Mouse (Mus musculus) macrophage (primary cell): Measurements from ENCODE around the gene Sf3b6. TPM values are rescaled to one million over a fixed set of nuclear protein-coding genes. Genes with fewer than 3 reads are reported as not detected.

ENCODE experiments used
- H3K27ac ChIP-seq: fragments of 350-480 bp; formaldehyde crosslinking; 2 replicates; pipeline ENCODE4 v1.9.0; 2021
- H3K36me3 ChIP-seq: fragments of 350-480 bp; formaldehyde crosslinking; 2 replicates; pipeline ENCODE4 v1.9.0; 2021; ENCODE audit errors: inconsistent target
- H3K4me3 ChIP-seq: fragments of 350-480 bp; formaldehyde crosslinking; 2 replicates; pipeline ENCODE4 v1.9.0; 2021; ENCODE audit errors: inconsistent target
- H3K79me2 ChIP-seq: fragments of 350-480 bp; formaldehyde crosslinking; 2 replicates; pipeline ENCODE4 v1.9.0; 2021; ENCODE audit errors: inconsistent target
- WGBS: methylation state at CpG from one replicate; pipeline ENCODE4 v1.1.7; 2026; ENCODE audit warnings: inconsistent platforms; ENCODE audit not compliant: missing documents; 5-methylcytosine and 5-hydroxymethylcytosine counted together
- polyA plus RNA-seq: library from polyadenylated mRNA; stranded (reverse); fragments of 250-400 nt; gene quantifications from 3 replicates; pipeline ENCODE4 v1.2.4, GENCODE M21; 2018; ENCODE audit warnings: inconsistent platforms

The Sf3b6 gene
- polyA plus RNA-seq, 1 experiment from 2014 or later, result 113 TPM

DNA sequence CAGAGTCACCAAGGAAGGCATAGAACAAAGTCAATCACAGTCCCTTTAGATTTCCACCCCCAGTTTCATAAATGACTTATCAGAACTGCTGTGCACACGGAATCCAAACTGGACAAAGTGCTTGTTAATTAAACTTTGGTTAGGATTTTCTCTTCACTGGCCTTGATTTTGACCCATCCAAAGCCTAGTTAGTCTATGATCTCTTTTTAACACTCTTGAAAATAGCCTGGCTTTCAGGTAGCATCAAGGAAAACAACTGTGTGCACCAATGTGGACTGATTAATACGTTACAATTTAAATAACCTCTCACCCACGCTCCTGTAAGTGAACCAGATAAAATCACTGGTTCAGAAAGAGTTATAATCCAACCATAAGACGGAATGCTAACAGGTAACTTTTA, 6.3 kb upstream of the Sf3b6 start:
- Histone ChIP-seq H3K36me3 (no peaks in the 10 kb centered on the region), H3K27ac (no peak overlapping the region), H3K79me2 (no peaks in the 10 kb centered on the region), H3K4me3 (no peak overlapping the region)
- WGBS, result 84% methylated on average over 4 of the region's 4 CpGs

- H3K36me3 ChIP-seq, result no peaks in the 10 kb centered on the region
- no peak overlapping the region for H3K4me3 ChIP-seq
- H3K79me2 ChIP-seq, result no peaks in the 10 kb centered on the region
- H3K27ac ChIP-seq, result no peak overlapping the region
- WGBS, result 84% methylated on average over 3 of the region's 3 CpGs
These were observed 5.6 kb upstream of the Sf3b6 start for GRCm38 (mm10) chr12:4811705-4812104.

DNA sequence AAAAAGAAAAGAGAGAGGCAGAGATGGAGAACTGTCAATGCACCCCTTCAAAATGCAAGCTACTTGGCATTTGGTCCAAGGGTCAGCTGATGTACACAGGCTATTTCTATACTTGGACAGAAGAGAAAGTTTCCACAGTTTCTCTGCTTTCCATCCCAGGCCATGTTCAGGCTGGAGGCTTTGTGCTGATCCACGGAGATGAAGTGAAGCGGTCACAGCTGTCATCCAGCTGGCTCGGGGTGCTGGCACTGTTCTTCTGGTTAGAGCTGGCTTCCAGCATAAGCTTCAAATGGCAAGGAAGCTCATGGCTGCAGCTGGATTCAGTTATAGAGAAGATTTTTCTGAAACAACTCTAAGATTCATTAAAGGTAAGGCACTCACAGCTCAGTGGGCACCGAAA, 3.7 kb upstream of the Sf3b6 start:
- Histone ChIP-seq H3K27ac (no peak overlapping the region), H3K4me3 (no peak overlapping the region), H3K79me2 (peaks cover 12% of the 10 kb centered on the region), H3K36me3 (no peaks in the 10 kb centered on the region)
- 94% methylated on average over 4 of the region's 4 CpGs for WGBS

GRCm38 (mm10) chr12:4816680-4817360, 524 bp upstream of the Sf3b6 start:
- Histone ChIP-seq H3K79me2 (peaks cover 41% of the 10 kb centered on the region), H3K36me3 (peaks cover 12% of the 10 kb centered on the region), H3K4me3 (peak overlapping the region; percentile 100), H3K27ac (peak overlapping the region; percentile 72)
- 9% methylated on average over 24 of the region's 24 CpGs for WGBS

DNA sequence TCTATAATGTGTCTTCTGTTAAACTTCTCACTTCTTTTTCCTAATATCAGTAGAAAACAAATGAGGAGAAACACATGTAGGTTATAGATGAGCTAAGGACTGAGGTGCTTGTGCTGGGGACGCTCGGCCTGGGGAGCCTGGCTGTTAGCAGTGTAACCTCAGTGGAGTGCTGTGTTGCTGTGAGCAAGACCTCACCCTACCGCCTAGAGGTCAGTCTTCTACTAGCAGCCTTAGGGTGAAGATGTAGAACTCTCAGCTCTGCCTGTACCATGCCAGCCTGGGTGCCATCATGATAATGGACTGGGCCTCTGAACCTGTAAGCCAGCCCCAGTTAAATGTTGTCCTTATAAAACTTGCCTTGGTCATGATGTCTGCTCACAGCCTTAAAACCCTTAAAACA, 9.9 kb downstream of the Sf3b6 start:
- no peak overlapping the region for H3K4me3 ChIP-seq
- peaks cover 45% of the 10 kb centered on the region; the same call in 1 of the 2 replicates for H3K36me3 ChIP-seq
- 86% methylated on average over 3 of the region's 3 CpGs for WGBS
- peaks cover 29% of the 10 kb centered on the region; the same call in 1 of the 2 replicates for H3K79me2 ChIP-seq
- no peak overlapping the region for H3K27ac ChIP-seq

- peaks cover 18% of the 10 kb centered on the region for H3K79me2 ChIP-seq
- no peak overlapping the region for H3K4me3 ChIP-seq
- no peak overlapping the region for H3K27ac ChIP-seq
- whole genome bisulfite sequencing, result 95% methylated on average over 4 of the region's 4 CpGs
- peaks cover 53% of the 10 kb centered on the region for H3K36me3 ChIP-seq
These were observed 19.6 kb downstream of the Sf3b6 start for GRCm38 (mm10) chr12:4836959-4837358.

GRCm38 (mm10) chr12:4840010-4840409, 22.7 kb downstream of the Sf3b6 start:
- Histone ChIP-seq H3K4me3 (peak overlapping the region; percentile 87), H3K27ac (peak overlapping the region; percentile 76), H3K36me3 (peaks cover 23% of the 10 kb centered on the region), H3K79me2 (peaks cover 31% of the 10 kb centered on the region)
- WGBS, result 5% methylated on average over 6 of the region's 6 CpGs

DNA sequence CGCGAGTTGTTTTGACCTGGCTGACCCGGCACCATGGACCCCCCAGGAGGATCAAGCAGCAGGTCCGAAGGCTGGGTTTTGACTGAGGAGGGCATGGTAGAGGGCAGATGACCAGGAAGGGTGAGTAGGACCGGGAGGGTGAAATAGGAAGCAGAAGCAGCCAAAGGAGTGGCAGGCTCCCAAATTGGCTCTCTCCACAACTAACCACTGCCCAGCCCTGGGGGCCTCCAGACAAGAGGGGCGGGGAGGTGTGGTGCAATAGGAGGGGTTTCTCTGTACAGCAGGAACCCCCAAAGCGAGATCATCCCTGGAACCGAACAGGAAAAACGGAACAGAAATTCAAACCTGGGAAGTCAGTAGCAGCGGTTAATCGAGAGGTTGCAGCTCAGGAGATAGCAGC, 23.4 kb downstream of the Sf3b6 start:
- peak overlapping the region; percentile 76 for H3K27ac ChIP-seq
- H3K4me3 ChIP-seq, result peak overlapping the region; percentile 87
- peaks cover 38% of the 10 kb centered on the region for H3K79me2 ChIP-seq
- 2% methylated on average over 11 of the region's 11 CpGs for WGBS
- peaks cover 17% of the 10 kb centered on the region for H3K36me3 ChIP-seq

- H3K79me2 ChIP-seq, result peaks cover 45% of the 10 kb centered on the region
- 2% methylated on average over 35 of the region's 37 CpGs for WGBS
- H3K27ac ChIP-seq, result peak within 1 kb of the TSS; percentile 76
- H3K36me3 ChIP-seq, result peaks cover 16% of the 10 kb centered on the region; the same call in 1 of the 2 replicates
- H3K4me3 ChIP-seq, result peak within 1 kb of the TSS; percentile 87
These were observed 24.1 kb downstream of the Sf3b6 start, which contains the start of gene Fkbp1b for GRCm38 (mm10) chr12:4841392-4841887. TSS of gene Fkbp1b (minus strand) at chr12:4841591.

DNA sequence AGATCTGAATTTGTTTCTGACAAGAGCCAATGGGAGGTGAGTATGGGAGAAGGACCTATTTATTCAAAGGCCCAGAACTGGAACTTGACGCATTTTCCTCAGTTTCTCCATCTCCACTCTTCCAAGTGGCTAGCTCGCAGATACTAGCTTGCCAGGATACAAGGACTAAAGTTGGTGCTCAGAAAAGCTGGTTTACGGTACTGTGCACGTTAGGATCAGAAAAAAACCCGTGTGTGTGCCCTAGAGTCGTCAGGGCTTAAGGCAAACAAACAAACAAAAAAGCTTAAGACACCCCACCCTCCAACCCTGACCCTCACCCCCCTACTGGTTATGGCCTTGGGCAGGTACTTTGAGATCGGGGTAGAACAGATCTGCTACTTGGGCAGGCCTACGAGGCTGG, 25.1 kb downstream of the Sf3b6 start:
- peaks cover 6% of the 10 kb centered on the region; the same call in 1 of the 2 replicates for H3K36me3 ChIP-seq
- 90% methylated on average over 8 of the region's 8 CpGs for WGBS
- peaks cover 54% of the 10 kb centered on the region for H3K79me2 ChIP-seq
- H3K27ac ChIP-seq, result no peak overlapping the region
- no peak overlapping the region for H3K4me3 ChIP-seq

- H3K36me3 ChIP-seq, result peaks cover under 1% of the 10 kb centered on the region; the same call in 1 of the 2 replicates
- H3K27ac ChIP-seq, result peak within 1 kb of the TSS; percentile 44
- H3K4me3 ChIP-seq, result peak within 1 kb of the TSS; percentile 88
- WGBS, result 2% methylated on average over 30 of the region's 30 CpGs
- H3K79me2 ChIP-seq, result peaks cover 56% of the 10 kb centered on the region
These were observed 25.7 kb downstream of the Sf3b6 start, which contains the start of gene Wdcp for GRCm38 (mm10) chr12:4842890-4843597. TSS of gene Wdcp (plus strand) at chr12:4843303.

- Histone ChIP-seq H3K36me3 (no peaks in the 10 kb centered on the region), H3K79me2 (peaks cover 49% of the 10 kb centered on the region), H3K27ac (peak overlapping the region; percentile 44), H3K4me3 (peak overlapping the region; percentile 88)
- WGBS, result 0% methylated on average over 12 of the region's 12 CpGs
These were observed 26.4 kb downstream of the Sf3b6 start for GRCm38 (mm10) chr12:4843741-4844140.

- no peak overlapping the region for H3K27ac ChIP-seq
- H3K4me3 ChIP-seq, result no peak overlapping the region
- no peaks in the 10 kb centered on the region for H3K36me3 ChIP-seq
- WGBS, result 97% methylated on average over 4 of the region's 5 CpGs
- no peaks in the 10 kb centered on the region for H3K79me2 ChIP-seq
These were observed 38.8 kb downstream of the Sf3b6 start for GRCm38 (mm10) chr12:4856160-4856559.

- no peak overlapping the region for H3K27ac ChIP-seq
- H3K4me3 ChIP-seq, result no peak overlapping the region
- 89% methylated on average over 2 of the region's 2 CpGs for WGBS
- H3K79me2 ChIP-seq, result no peaks in the 10 kb centered on the region
- no peaks in the 10 kb centered on the region for H3K36me3 ChIP-seq
These were observed 39.5 kb downstream of the Sf3b6 start for GRCm38 (mm10) chr12:4856834-4857233.
